Mouse (Mus musculus): Measurements from ENCODE around the gene Lmbr1. TPM values are rescaled to one million over a fixed set of nuclear protein-coding genes. Genes with fewer than 3 reads are reported as not detected.

Gene Lmbr1
- polyA plus RNA-seq, 1 experiment from 2014 or later = 10.4 TPM

DNA sequence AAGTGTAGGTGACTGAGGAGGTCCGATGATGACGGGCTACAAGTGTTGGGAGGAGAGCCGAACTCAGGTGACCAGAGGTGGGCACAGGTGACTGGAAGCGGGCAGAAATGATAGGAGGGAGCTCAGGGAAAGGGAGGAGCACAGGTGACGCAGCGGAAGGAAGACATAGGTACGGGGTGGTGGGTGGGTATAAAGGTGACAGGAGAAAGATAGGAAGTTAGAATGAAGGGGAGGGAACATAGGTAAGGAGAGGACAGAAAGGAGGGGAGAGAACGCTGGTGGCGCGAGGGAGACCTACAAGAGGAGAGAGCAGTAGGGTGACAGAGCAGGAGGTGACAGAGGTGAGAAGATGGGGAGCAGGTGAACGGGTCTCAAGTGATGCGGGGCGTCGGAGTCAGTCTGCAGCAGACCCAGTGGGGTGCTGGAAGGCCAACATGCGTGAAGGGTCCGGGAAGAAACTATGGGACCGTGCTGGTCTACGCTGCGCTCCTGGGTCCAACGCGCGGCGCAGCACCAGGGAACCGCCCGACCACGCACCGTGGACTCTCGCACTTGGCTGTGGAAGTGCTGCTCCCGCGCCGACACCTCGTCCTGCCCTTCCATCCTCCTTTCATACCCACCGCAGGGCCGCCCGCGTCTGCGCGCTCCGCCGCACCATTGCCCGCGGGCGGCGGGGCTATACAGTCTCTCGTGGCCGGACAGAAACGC is 446 bp downstream of the Lmbr1 start:
- Histone ChIP-seq H3K36me3 (no peaks in the 10 kb centered on the region), H3K4me3 (peak overlapping the region; percentile 87), H3K9ac (peak overlapping the region; percentile 91), H3K9me3 (no peaks in the 10 kb centered on the region), H3K27me3 (replicated peaks) (peaks cover 5% of the 10 kb centered on the region; the same call in 1 of the 2 replicates), H3K27ac (replicated peaks) (peak overlapping the region; percentile 73), H3K4me2 (peak overlapping the region; percentile 98), H3K4me1 (peaks cover 18% of the 10 kb centered on the region)
- ATAC-seq (ENCODE audit: extremely low read depth, insufficient number of reproducible peaks, low FRiP score, low TSS enrichment) = peak; percentile 62
- WGBS = under 1% methylated on average over 47 of the region's 47 CpGs

DNA sequence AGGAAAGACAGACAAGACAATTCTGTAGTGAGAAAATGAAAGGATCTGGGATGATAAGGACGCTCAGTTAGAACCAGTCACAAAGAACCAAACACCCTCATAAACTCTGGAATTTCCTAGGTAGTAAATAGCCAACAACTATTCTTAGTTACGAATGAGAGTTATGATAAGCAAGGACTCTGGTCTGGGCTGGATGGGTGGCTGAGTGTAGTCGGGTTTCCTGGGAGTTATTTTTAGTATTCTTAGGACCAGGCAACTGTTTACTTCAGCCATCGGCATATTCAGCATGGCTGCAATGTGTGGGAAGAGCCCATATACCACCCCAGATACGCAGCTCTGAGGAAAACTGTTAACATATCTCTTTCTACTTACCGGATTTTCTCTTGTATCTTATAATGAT is 14.7 kb downstream of the Lmbr1 start:
- Histone ChIP-seq H3K27me3 (replicated peaks) (no peaks in the 10 kb centered on the region), H3K4me2 (peak overlapping the region; percentile 49), H3K9me3 (no peaks in the 10 kb centered on the region), H3K4me3 (no peak overlapping the region), H3K9ac (no peak overlapping the region), H3K27ac (replicated peaks) (peak overlapping the region; percentile 53), H3K36me3 (peaks cover 44% of the 10 kb centered on the region), H3K4me1 (peaks cover 14% of the 10 kb centered on the region)
- peak; percentile 46; the same call in 1 of the 2 replicates for ATAC-seq (ENCODE audit: extremely low read depth, insufficient number of reproducible peaks, low FRiP score, low TSS enrichment)
- 37% methylated on average over 6 of the region's 6 CpGs for WGBS

DNA sequence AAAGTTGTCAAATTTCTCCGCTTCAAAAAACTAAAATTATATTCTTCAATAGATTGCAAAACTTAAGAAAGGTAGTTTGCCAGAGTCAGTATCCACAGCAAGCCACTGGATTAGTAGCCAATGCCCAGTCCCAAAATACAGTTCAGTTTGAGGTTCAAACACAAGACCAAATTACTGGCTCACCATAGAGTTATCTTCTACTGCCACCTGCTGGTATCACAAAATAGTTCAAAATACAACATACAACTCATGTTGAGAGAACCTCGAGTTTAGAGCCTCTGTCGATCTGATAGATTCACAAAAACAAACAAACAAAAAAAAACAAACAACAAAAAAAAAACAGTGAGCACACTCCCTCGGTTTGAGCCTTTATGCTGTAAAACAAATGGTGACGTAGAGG is 42.4 kb downstream of the Lmbr1 start:
- H3K4me1 ChIP-seq = no peaks in the 10 kb centered on the region
- H3K9me3 ChIP-seq = no peaks in the 10 kb centered on the region
- 42% methylated on average over 5 of the region's 5 CpGs for WGBS
- H3K36me3 ChIP-seq = 0 out of 2 replicates have a peak, but pooled peaks cover 5% of the 10 kb centered on the region
- H3K27ac ChIP-seq (replicated peaks) = no peak overlapping the region
- H3K4me3 ChIP-seq = no peak overlapping the region
- no peak overlapping the region for H3K4me2 ChIP-seq
- no peak overlapping the region for H3K9ac ChIP-seq
- H3K27me3 ChIP-seq (replicated peaks) = no peaks in the 10 kb centered on the region
- no peak for ATAC-seq (ENCODE audit: extremely low read depth, insufficient number of reproducible peaks, low FRiP score, low TSS enrichment)

DNA sequence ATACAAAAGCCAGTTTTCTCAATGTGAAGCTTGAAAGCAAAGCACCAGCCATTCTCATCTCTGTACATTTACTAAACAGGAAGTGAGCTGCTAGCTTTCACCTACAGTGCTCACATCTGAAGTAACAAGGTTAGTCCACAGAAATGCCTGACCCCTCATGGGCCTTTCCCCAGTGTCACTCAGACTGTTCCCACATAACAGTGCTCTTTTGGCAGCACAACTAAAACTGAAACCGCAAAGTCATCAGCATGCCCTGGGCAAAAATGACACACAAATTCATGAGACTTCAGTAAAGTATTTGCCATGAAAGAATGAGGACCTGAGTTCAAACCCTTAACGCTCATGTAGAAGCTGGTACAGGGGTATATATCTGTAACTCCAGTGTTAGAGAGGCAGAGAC is 55.7 kb downstream of the Lmbr1 start:
- no peak for ATAC-seq (ENCODE audit: extremely low read depth, insufficient number of reproducible peaks, low FRiP score, low TSS enrichment)
- H3K9me3 ChIP-seq = no peaks in the 10 kb centered on the region
- no peak overlapping the region for H3K4me2 ChIP-seq
- H3K27me3 ChIP-seq (replicated peaks) = no peaks in the 10 kb centered on the region
- H3K9ac ChIP-seq = no peak overlapping the region
- no peaks in the 10 kb centered on the region for H3K4me1 ChIP-seq
- H3K27ac ChIP-seq (replicated peaks) = no peak overlapping the region
- H3K4me3 ChIP-seq = no peak overlapping the region
- no peaks in the 10 kb centered on the region for H3K36me3 ChIP-seq
- 83% methylated on average over 2 of the region's 2 CpGs for WGBS

DNA sequence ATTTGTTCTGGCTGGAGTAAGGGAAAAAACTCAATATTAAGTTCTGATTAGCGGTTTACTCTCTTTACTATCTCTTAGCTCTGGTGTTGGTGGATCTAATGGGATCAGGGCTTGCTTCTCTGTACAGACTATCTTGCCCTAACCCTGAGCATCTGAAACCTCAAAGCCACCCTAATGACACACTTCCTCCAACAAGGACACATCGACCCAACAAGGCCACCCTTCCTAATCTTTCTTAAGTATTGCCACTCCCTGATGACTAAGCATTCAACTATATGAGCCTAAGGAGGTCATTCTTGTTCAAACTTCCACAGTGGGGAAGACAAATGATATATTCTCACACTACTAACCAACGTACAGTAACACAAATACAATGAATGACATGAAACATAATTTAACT is 69.0 kb downstream of the Lmbr1 start:
- H3K4me3 ChIP-seq = no peak overlapping the region
- H3K9me3 ChIP-seq = 0 out of 2 replicates have a peak, but pooled peaks cover 3% of the 10 kb centered on the region
- no peak overlapping the region for H3K27ac ChIP-seq (replicated peaks)
- H3K27me3 ChIP-seq (replicated peaks) = no peaks in the 10 kb centered on the region
- peaks cover 4% of the 10 kb centered on the region; the same call in 1 of the 2 replicates for H3K4me1 ChIP-seq
- no peak for ATAC-seq (ENCODE audit: extremely low read depth, insufficient number of reproducible peaks, low FRiP score, low TSS enrichment)
- H3K36me3 ChIP-seq = peaks cover 3% of the 10 kb centered on the region
- whole genome bisulfite sequencing = 73% methylated on average over 3 of the region's 3 CpGs
- no peak overlapping the region for H3K4me2 ChIP-seq
- H3K9ac ChIP-seq = no peak overlapping the region

DNA sequence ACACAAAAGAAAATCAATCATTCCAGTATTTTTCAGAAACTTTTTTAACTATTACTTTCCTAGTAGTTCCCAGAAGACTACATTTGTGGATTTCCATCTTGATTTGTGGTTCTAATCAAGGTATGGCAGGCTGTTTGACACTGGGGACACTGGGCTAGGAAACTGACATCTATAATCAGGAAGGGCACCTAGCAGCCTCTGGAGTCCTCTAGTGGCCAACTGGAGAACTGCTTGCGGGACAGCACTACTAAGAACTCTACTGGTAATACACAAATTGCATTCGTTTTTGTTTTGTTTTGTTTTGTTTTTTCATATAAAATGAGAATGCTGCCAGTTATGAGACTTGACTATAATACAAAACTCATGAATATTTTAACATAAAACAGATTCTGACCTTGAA is 85.0 kb downstream of the Lmbr1 start:
- H3K4me1 ChIP-seq = no peaks in the 10 kb centered on the region
- H3K36me3 ChIP-seq = no peaks in the 10 kb centered on the region
- no peak overlapping the region for H3K9ac ChIP-seq
- no peaks in the 10 kb centered on the region for H3K27me3 ChIP-seq (replicated peaks)
- no peak overlapping the region for H3K4me3 ChIP-seq
- H3K9me3 ChIP-seq = no peaks in the 10 kb centered on the region
- WGBS = 20% methylated on average over 2 of the region's 2 CpGs
- no peak overlapping the region for H3K27ac ChIP-seq (replicated peaks)
- no peak overlapping the region for H3K4me2 ChIP-seq
- no peak for ATAC-seq (ENCODE audit: extremely low read depth, insufficient number of reproducible peaks, low FRiP score, low TSS enrichment)

DNA sequence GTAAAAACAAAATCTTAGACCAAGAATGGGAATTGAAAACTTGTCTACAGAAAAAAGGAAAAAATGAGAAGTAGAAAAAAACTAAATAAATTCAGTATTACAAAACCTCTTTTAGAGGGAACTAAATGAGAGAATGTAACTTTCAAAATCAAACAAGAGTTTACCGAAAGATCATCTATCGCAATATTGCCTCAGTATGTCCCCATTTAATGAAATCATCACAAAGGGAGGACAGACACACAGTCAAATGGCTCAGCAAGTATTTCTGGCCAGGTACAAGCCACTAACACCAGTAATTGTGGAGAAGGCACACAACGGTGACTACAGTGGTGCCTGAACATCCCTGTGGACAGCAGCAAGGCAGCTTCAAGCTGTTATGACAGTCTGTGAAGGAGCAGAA is 88.1 kb downstream of the Lmbr1 start:
- H3K36me3 ChIP-seq = no peaks in the 10 kb centered on the region
- no peak for ATAC-seq (ENCODE audit: extremely low read depth, insufficient number of reproducible peaks, low FRiP score, low TSS enrichment)
- 88% methylated on average over 3 of the region's 3 CpGs for WGBS
- H3K4me1 ChIP-seq = no peaks in the 10 kb centered on the region
- H3K9ac ChIP-seq = no peak overlapping the region
- H3K4me2 ChIP-seq = no peak overlapping the region
- no peak overlapping the region for H3K27ac ChIP-seq (replicated peaks)
- H3K9me3 ChIP-seq = no peaks in the 10 kb centered on the region
- no peak overlapping the region for H3K4me3 ChIP-seq
- H3K27me3 ChIP-seq (replicated peaks) = no peaks in the 10 kb centered on the region

DNA sequence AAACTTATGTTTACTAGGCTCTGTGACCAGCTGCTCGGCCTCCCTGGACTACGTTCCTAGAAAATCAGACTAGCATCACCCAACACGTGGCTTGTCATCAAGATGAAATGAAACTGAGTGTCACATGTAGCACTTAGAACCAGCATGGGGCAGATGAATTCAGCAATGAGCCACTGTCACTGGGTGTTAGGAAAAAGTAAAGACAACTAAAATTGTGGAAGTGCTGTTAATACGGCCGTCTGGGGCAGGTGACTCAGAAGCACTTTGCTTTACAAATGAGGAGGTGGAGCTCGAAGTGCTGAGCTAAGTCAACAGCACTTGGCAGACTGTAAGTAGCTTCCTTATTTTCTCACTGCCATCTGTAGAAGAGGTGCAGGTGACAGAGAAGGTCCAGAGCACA is 88.5 kb downstream of the Lmbr1 start:
- WGBS = 68% methylated on average over 6 of the region's 6 CpGs
- no peak for ATAC-seq (ENCODE audit: extremely low read depth, insufficient number of reproducible peaks, low FRiP score, low TSS enrichment)
- Histone ChIP-seq H3K27ac (replicated peaks) (no peak overlapping the region), H3K4me3 (no peak overlapping the region), H3K9ac (no peak overlapping the region), H3K36me3 (no peaks in the 10 kb centered on the region), H3K27me3 (replicated peaks) (no peaks in the 10 kb centered on the region), H3K9me3 (no peaks in the 10 kb centered on the region), H3K4me2 (no peak overlapping the region), H3K4me1 (no peaks in the 10 kb centered on the region)

DNA sequence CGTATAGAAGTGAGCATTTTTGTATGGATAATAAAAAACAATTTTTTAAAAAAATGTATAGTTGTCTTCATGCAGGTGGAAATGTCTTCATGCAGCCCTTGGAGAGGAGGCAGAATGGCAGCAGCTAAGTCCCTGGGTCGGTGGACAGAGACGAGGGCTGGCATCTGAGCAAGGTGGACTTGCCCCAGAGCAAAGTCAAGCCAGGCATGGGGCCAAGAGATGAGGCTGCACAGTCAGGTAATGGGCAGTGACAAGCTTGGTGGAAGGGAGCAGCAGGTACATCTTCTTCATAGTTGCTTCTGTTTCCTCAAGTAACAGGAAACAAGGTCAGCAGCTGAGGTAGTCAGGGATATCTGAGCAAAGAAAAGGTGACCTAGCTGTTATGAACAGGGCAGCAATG is 97.1 kb downstream of the Lmbr1 start:
- Histone ChIP-seq H3K36me3 (0 out of 2 replicates have a peak, but pooled peaks cover 4% of the 10 kb centered on the region), H3K4me2 (no peak overlapping the region), H3K27ac (replicated peaks) (no peak overlapping the region), H3K9ac (no peak overlapping the region), H3K4me1 (no peaks in the 10 kb centered on the region), H3K9me3 (no peaks in the 10 kb centered on the region), H3K27me3 (replicated peaks) (no peaks in the 10 kb centered on the region), H3K4me3 (no peak overlapping the region)
- no peak for ATAC-seq (ENCODE audit: extremely low read depth, insufficient number of reproducible peaks, low FRiP score, low TSS enrichment)
- WGBS = 79% methylated on average over 3 of the region's 3 CpGs

DNA sequence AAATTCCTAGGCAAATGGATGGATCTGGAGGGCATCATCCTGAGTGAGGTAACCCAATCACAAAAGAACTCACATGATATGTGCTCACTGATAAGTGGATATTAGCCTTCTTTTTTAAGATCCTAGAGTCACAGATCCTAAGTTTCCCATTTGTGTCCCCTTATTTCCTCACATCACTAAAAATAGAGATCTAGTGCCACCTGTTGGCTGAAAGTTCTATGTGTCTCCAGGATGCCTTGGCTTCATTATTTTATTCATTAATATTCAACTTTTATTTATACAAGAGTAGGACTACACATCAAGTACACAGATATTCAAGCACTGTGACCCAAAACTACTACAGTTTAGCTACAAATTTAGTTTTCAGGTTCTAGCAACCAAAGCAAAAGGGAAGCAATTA is 103.4 kb downstream of the Lmbr1 start:
- H3K4me1 ChIP-seq = no peaks in the 10 kb centered on the region
- H3K9ac ChIP-seq = no peak overlapping the region
- H3K4me2 ChIP-seq = no peak overlapping the region
- ATAC-seq (ENCODE audit: extremely low read depth, insufficient number of reproducible peaks, low FRiP score, low TSS enrichment) = no peak
- no peaks in the 10 kb centered on the region for H3K9me3 ChIP-seq
- no peak overlapping the region for H3K4me3 ChIP-seq
- no peak overlapping the region for H3K27ac ChIP-seq (replicated peaks)
- 0 out of 2 replicates have a peak, but pooled peaks cover 3% of the 10 kb centered on the region for H3K36me3 ChIP-seq
- H3K27me3 ChIP-seq (replicated peaks) = no peaks in the 10 kb centered on the region

DNA sequence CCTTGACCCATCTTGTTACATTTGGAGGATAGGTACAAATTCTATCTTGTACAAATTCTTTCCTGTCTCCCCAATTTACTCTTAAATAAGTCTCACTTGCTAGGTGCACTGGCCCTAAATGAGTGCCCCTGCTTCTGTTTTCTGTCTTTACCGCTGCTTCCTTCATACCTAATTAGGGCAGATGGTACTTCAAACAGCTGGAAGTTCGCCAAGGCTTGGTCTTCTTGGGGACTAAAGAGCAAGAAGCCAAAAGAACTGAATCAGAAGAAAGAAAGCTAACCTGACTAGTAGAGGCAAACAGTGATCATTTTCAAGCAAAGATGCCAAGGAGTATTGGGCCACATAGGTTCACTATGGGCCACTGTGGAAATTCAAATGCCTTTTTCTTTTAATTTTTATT is 104.8 kb downstream of the Lmbr1 start:
- no peak overlapping the region for H3K4me3 ChIP-seq
- H3K27ac ChIP-seq (replicated peaks) = no peak overlapping the region
- H3K9me3 ChIP-seq = no peaks in the 10 kb centered on the region
- no peak overlapping the region for H3K9ac ChIP-seq
- WGBS = 73% methylated on average over 2 of the region's 2 CpGs
- no peak overlapping the region for H3K4me2 ChIP-seq
- H3K27me3 ChIP-seq (replicated peaks) = no peaks in the 10 kb centered on the region
- H3K4me1 ChIP-seq = no peaks in the 10 kb centered on the region
- no peak for ATAC-seq (ENCODE audit: extremely low read depth, insufficient number of reproducible peaks, low FRiP score, low TSS enrichment)
- 0 out of 2 replicates have a peak, but pooled peaks cover 3% of the 10 kb centered on the region for H3K36me3 ChIP-seq

DNA sequence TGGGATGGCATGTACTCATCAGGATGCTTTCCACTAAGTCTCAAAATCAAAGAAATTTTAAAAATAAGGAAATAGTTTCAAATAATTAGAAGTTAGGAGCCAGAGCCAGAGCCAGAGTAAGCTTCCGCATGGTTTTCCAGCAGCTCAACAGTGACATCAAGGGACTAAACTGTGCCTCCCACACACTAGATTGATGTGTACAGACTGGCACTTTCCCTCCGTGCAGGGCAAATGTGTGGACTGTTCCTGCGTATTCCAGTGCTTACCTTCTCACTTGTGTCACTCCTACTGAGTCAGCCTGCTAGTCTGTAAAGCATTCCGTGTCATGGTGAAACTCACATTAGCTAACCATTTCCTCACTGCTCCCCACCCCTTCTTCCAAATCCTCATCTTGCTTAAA is 107.3 kb downstream of the Lmbr1 start:
- Histone ChIP-seq H3K9me3 (no peaks in the 10 kb centered on the region), H3K9ac (no peak overlapping the region), H3K27me3 (replicated peaks) (no peaks in the 10 kb centered on the region), H3K36me3 (0 out of 2 replicates have a peak, but pooled peaks cover 3% of the 10 kb centered on the region), H3K4me3 (no peak overlapping the region), H3K4me2 (no peak overlapping the region), H3K27ac (replicated peaks) (no peak overlapping the region), H3K4me1 (no peaks in the 10 kb centered on the region)
- ATAC-seq (ENCODE audit: extremely low read depth, insufficient number of reproducible peaks, low FRiP score, low TSS enrichment) = no peak
- 65% methylated on average over 4 of the region's 4 CpGs for WGBS
